Mouse (Mus musculus): Measurements from ENCODE around the gene Trim69.

GRCm38 (mm10) chr2:122156051-122156700, 4.3 kb upstream of the Trim69 start:
- TF ChIP-seq CTCF (IDR thresholded peaks at IDR 0.05; ENCODE audit: low read depth) = no peak
- peak; percentile 58; the same call in 1 of the 2 replicates for TF ChIP-seq EP300 (IDR thresholded peaks at IDR 0.05; ENCODE audit: low read depth)
